8 mouse cellular contexts compared by ENCODE assay signal in the genomic region with DNA sequence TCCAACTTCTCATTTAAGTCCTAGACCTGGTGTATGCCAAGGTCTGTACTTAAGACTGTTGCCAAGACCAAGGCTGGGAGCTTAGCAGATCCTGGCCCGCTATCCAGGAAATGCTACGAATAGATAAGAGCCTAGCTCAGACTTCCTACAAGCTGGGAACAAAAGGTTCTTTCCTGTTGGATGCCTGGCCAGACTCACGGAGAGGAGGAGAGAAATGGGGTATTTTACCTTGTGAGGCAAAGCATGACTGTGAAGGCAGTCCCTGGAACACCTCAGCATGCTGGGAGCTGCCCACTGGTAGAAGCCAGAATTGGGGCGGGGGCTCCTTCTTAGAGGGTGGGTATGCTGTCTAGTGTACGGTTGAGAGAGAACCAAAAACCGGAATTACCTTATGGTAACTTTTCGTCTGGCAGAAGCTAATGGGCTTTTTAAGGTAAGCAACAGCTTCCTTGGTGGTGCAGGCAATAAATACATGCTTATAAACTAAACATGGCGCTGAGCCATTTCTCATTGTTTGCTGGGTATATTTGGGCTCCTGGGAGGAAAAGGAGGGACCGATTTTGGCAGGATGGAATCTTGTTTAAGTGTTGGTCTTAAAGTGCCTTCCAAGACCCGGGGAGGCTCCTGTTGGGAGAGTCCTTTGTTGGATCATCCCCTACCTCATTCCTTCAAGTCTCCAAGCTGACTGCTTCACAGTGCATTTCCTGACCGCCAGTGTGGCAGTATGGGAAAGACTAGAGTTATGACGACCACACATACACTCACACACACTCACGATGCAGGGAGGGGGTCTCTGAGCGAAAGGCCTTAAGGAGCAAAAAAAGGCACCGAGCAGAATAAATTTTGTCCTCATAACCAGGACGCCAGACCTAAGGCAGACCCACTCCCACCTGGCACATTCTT. TPM values are rescaled to one million over a fixed set of nuclear protein-coding genes. Genes with fewer than 3 reads are reported as not detected.
DNase-seq lines count a peak whose midpoint lies in the region; ATAC-seq and TF ChIP-seq lines count a peak whose summit lies in the region.

No protein-coding gene starts in this region.

- TF ChIP-seq CTCF in testis, adult 2 months (IDR thresholded peaks at IDR 0.05; ENCODE audit: control insufficient read depth, insufficient read depth, insufficient replicate concordance, low read depth, low read length): no peak

- H3K9ac ChIP-seq in heart, embryonic 13.5 days: peak overlapping the region; percentile 82
- H3K9ac ChIP-seq in midbrain, embryonic 12.5 days (replicated peaks): 0 out of 2 replicates have a peak overlapping the region, but pooled peaks have one; percentile 54

- no peaks in the 10 kb centered on the region for H3K9me3 ChIP-seq in heart, embryonic 13.5 days
- no peaks in the 10 kb centered on the region for H3K9me3 ChIP-seq in midbrain, embryonic 12.5 days

- DNase-seq in testis, postnatal 10 days (ENCODE audit: low spot score): no peak
- DNase-seq in kidney, postnatal 10 days: peak; percentile 43
- no peak for DNase-seq in spleen, postnatal 4 days (ENCODE audit: low spot score in 2 of 2)
- no peak for DNase-seq in T-cell, adult 2 months (ENCODE audit: low spot score)
- no peak for DNase-seq in layer of hippocampus, postnatal 14 days (ENCODE audit: low spot score in 2 of 2)

- peak overlapping the region; percentile 98 for H3K4me2 ChIP-seq in heart, embryonic 13.5 days
- H3K4me2 ChIP-seq in midbrain, embryonic 12.5 days (replicated peaks): peak overlapping the region; percentile 94

- no peak for ATAC-seq in heart, embryonic 13.5 days (ENCODE audit: extremely low read depth, insufficient number of reproducible peaks, low FRiP score, low TSS enrichment)
- no peak for ATAC-seq in midbrain, embryonic 12.5 days (ENCODE audit: low FRiP score, low read depth)

- H3K4me3 ChIP-seq in testis, adult 2 months (ENCODE audit: control insufficient read depth, low read depth, low read length): peak overlapping the region; percentile 95
- H3K4me3 ChIP-seq in heart, embryonic 13.5 days: peak overlapping the region; percentile 66
- peak overlapping the region; percentile 74 for H3K4me3 ChIP-seq in midbrain, embryonic 12.5 days

- H3K36me3 ChIP-seq in testis, adult 2 months (ENCODE audit: control insufficient read depth, insufficient read depth, low read length): no peaks in the 10 kb centered on the region
- H3K36me3 ChIP-seq in heart, embryonic 13.5 days: no peaks in the 10 kb centered on the region
- H3K36me3 ChIP-seq in midbrain, embryonic 12.5 days: no peaks in the 10 kb centered on the region

- TF ChIP-seq POLR2A in testis, adult 2 months (IDR thresholded peaks at IDR 0.05; ENCODE audit: control insufficient read depth, low read depth, low read length): no peak

- H3K27ac ChIP-seq in testis, adult 2 months (ENCODE audit: control insufficient read depth, insufficient read depth, low read depth, low read length): peak overlapping the region; percentile 78
- H3K27ac ChIP-seq in heart, embryonic 13.5 days (replicated peaks): peak overlapping the region; percentile 66
- H3K27ac ChIP-seq in midbrain, embryonic 12.5 days (replicated peaks): no peak overlapping the region

- H3K27me3 ChIP-seq in testis, adult 2 months (ENCODE audit: control insufficient read depth, insufficient read depth, low read length): no peaks in the 10 kb centered on the region
- H3K27me3 ChIP-seq in heart, embryonic 13.5 days (replicated peaks): peaks cover 71% of the 10 kb centered on the region
- peaks cover 56% of the 10 kb centered on the region for H3K27me3 ChIP-seq in midbrain, embryonic 12.5 days

- peaks cover 16% of the 10 kb centered on the region for H3K4me1 ChIP-seq in testis, adult 2 months (ENCODE audit: control insufficient read depth, insufficient read depth, low read length)
- H3K4me1 ChIP-seq in heart, embryonic 13.5 days: peaks cover 24% of the 10 kb centered on the region
- H3K4me1 ChIP-seq in midbrain, embryonic 12.5 days: peaks cover 11% of the 10 kb centered on the region; the same call in 1 of the 2 replicates

- WGBS in heart, embryonic 13.5 days: 65% methylated on average over 16 of the region's 16 CpGs
- WGBS in midbrain, embryonic 12.5 days: 81% methylated on average over 16 of the region's 16 CpGs

RNA-seq across cellular contexts. Expression of gene Cyb561, which starts 8.1 kb away (rescaled TPM):
- 21.8 and 36.1 TPM in 2 replicates for polyA plus RNA-seq in testis, adult 2 months (2012; rRNA removed)
- 4.6 and 5.2 TPM in 2 replicates for polyA plus RNA-seq in heart, embryonic 13.5 days (2015; fragmentation: Nextera tagmentation; extraction: Ambion mirVana)
- 13.2 and 16.3 TPM in 2 replicates for polyA plus RNA-seq in midbrain, embryonic 12.5 days (2016; fragmentation: Nextera tagmentation; extraction: Ambion mirVana)
- total RNA-seq in layer of hippocampus, postnatal 14 days (2021): 10 to 100 TPM; 31.9 to 34.0 TPM

RNA-seq across cellular contexts. Expression of gene Ace, which starts 22.7 kb away (rescaled TPM):
- 389 and 421 TPM in 2 replicates for polyA plus RNA-seq in testis, adult 2 months (2012; rRNA removed)
- polyA plus RNA-seq in heart, embryonic 13.5 days (2015; fragmentation: Nextera tagmentation; extraction: Ambion mirVana): 0.96 and 1.1 TPM in 2 replicates
- polyA plus RNA-seq in midbrain, embryonic 12.5 days (2016; fragmentation: Nextera tagmentation; extraction: Ambion mirVana): 1.2 and 1.4 TPM in 2 replicates
- 10 to 100 TPM in 1 of 2 experiments, 1 to 10 TPM in 1; 8.4 to 16.4 TPM for total RNA-seq in layer of hippocampus, postnatal 14 days (2021)

RNA-seq across cellular contexts. Expression of gene Ace3, which starts 49.5 kb away (rescaled TPM):
- 78.7 and 82.6 TPM in 2 replicates for polyA plus RNA-seq in testis, adult 2 months (2012; rRNA removed)
- polyA plus RNA-seq in heart, embryonic 13.5 days (2015; fragmentation: Nextera tagmentation; extraction: Ambion mirVana): not detected in 2 replicates
- polyA plus RNA-seq in midbrain, embryonic 12.5 days (2016; fragmentation: Nextera tagmentation; extraction: Ambion mirVana): not detected in 2 replicates
- total RNA-seq in layer of hippocampus, postnatal 14 days (2021): not detected

Comparison
In these comparisons a context has a peak if more than half of its experiments do, and no peak if none do; other contexts are left out.
1. RNA of gene Ace, which starts 22.7 kb away (polyA plus RNA-seq): 389 to 421 TPM in testis, adult 2 months; 1.2 to 1.4 TPM in midbrain, embryonic 12.5 days and 0.96 to 1.1 TPM in heart, embryonic 13.5 days; every median in the first group is over 100 times any median in the second.
2. RNA of gene Ace3, which starts 49.5 kb away (polyA plus RNA-seq): 78.7 to 82.6 TPM in testis, adult 2 months; not detected in heart, embryonic 13.5 days and not detected in midbrain, embryonic 12.5 days; every median in the first group is over 10 times any median in the second.
3. Peak in every context shown above with its lines, with median percentiles within 50 percentile points of each other: H3K4me3 ChIP-seq.